Mouse (Mus musculus): Measurements from ENCODE around the gene Cemip2.

Gene Cemip2

DNA sequence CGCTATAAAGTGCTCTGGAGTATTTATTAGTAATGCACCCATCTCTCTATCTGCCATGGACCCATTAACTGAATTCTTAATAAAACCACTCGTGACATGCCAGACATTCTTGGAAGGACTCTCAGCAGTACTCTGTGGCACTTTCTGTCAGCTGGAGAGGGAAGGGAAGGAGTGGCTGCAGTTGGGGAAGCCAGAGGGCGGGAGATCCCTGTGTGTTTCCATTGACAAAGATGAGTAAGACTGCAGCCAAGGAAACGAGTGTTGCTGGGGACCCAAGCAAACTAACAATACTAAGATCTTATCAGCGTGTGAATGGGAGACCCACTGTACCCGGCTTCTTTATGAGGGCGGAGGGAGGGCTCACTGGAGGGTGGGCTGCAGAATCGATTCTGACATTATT lies 2.5 kb downstream of the Cemip2 start:
- DNase-seq: peak; percentile 31

GRCm38 (mm10) chr19:21781066-21781786 lies 3.1 kb downstream of the Cemip2 start:
- peak; percentile 49 for DNase-seq

- peak; percentile 30 for DNase-seq
Measured at GRCm38 (mm10) chr19:21781787-21782432, 3.8 kb downstream of the Cemip2 start.

- peak; percentile 23 for DNase-seq
Measured at GRCm38 (mm10) chr19:21783717-21784116, 5.6 kb downstream of the Cemip2 start.

DNA sequence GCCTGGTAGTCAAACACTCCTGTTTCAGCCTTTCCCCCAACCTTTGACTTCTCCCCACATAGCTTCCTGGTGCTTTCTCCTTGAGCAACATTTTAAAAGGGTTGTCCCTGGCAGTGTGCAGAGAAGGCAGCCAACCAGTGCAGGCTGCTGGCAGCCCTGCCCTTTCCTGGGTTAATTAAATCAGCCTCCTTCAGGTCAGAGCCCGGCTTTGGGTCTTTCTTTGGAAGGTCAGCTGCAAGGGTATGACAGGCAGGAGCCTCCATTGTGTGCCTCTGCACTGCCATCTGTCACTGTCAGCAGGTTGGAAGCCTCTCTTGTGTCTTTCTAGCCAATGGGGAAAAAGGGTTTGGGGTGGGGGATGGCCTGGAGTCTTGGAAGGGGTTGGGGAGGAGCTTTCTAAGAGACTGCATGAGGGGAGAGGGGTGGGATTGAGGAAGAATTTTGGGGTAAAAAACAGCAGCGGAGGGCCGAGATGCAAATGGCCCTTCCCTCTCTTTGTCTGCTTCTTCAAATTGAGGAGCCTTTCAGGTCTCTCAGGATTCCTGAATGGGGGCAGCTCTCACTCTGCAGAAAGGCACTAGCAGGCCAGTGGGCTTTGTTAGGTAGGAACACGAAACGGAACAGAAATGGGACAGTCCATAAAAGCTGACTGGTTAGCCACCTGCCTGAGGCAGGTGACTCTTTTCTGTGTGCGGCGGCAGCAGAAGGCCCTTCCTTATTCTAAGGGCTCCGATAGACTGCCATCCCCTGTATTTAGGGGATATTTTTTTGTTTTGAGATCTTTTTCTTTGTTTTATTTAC lies 6.4 kb downstream of the Cemip2 start:
- DNase-seq: peak; percentile 73

DNA sequence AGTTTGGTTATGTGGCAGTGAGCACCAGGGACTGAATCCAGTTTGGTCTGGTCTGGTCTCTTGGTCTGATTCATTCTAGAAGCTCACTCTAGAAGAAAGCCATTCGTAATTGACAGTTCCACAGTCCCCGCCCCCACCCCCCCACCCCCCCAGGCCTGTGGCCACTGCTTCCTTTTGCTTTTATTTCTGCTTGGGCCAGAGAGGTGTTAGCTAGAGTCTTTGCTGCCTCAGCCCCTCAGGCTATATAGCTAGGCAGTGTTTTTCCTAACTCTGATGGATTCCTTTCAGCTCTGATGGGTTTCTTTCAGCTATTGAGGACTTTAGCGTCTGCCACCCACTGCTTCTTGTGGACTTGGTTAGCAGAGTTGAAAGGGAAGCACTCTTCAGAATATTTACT lies 7.0 kb downstream of the Cemip2 start:
- no peak for DNase-seq

- DNase-seq: peak; percentile 72
Measured at GRCm38 (mm10) chr19:21787004-21787480, 8.9 kb downstream of the Cemip2 start.

- DNase-seq: no peak
Measured at GRCm38 (mm10) chr19:21788999-21789398, 10.9 kb downstream of the Cemip2 start.

GRCm38 (mm10) chr19:21789676-21790075 lies 11.5 kb downstream of the Cemip2 start:
- no peak for DNase-seq

DNA sequence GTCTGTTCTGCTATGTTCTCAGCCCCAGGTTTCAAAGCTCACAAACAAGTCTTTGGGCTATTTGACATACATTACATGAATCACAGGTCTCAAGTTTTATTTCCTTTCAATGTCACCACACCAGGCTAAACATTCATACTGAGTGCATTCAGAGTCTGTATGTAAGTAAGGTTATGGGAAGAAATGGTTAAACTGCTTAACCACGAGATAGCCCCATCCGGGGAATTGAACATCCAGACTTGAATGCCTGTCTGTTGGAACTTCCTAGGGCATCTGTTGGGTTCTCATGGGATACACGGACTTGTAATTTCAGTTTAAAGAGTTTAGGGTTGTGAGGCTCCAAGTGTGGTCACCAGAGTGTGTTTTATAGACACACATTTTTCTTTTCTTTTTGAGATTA lies 13.2 kb downstream of the Cemip2 start:
- DNase-seq: no peak

GRCm38 (mm10) chr19:21791826-21792225 lies 13.7 kb downstream of the Cemip2 start:
- DNase-seq: peak; percentile 44

DNA sequence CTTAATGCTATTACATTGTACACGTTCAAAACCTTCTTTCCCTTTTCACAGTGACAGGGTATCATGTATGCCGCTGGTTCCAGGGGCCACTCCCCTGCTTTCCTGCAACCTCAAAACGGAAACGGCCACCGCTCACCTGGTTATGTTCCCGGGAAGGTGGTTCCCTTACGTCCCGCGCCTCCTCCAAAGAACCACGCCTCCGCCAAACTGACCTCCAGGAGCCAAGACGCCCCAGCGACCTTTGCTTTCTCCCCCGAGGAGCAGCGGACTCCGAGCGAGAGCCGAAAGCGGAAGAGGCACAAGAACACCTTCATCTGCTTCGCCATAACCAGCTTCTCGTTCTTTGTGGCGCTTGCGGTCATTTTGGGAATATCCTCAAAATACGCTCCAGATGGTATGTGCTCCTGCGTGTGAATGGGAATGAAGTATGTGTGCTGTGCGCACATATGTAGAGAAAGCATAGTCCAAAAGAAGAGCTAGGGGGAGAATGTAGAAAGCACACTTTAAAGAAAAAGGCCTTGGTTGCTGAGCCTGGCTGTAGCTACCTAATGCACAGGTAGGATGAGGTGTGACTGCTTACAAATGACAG lies 14.5 kb downstream of the Cemip2 start:
- DNase-seq: no peak

DNA sequence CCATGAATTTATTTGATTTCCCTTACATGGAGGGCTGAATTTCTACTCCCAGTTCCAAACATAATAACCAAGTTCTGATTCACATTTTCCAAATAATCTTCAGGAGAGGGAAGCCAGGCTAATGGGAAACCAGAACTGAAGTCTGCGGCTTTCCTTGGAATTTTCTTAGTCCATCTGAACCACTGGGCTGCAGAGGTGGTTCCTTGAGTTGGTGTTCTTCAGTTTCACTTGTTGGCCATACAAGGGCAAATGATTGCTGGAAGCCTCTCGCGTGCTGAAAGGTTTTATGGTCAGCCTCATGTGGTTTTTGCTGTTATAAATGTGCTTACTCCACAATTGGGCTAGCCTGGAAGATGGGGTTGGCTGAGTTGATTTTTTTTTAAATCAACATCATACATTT lies 16.4 kb downstream of the Cemip2 start:
- no peak for DNase-seq

- DNase-seq: no peak
Measured at GRCm38 (mm10) chr19:21796333-21796732, 18.2 kb downstream of the Cemip2 start.

- no peak for DNase-seq
Measured at GRCm38 (mm10) chr19:21798700-21799099, 20.6 kb downstream of the Cemip2 start.

DNA sequence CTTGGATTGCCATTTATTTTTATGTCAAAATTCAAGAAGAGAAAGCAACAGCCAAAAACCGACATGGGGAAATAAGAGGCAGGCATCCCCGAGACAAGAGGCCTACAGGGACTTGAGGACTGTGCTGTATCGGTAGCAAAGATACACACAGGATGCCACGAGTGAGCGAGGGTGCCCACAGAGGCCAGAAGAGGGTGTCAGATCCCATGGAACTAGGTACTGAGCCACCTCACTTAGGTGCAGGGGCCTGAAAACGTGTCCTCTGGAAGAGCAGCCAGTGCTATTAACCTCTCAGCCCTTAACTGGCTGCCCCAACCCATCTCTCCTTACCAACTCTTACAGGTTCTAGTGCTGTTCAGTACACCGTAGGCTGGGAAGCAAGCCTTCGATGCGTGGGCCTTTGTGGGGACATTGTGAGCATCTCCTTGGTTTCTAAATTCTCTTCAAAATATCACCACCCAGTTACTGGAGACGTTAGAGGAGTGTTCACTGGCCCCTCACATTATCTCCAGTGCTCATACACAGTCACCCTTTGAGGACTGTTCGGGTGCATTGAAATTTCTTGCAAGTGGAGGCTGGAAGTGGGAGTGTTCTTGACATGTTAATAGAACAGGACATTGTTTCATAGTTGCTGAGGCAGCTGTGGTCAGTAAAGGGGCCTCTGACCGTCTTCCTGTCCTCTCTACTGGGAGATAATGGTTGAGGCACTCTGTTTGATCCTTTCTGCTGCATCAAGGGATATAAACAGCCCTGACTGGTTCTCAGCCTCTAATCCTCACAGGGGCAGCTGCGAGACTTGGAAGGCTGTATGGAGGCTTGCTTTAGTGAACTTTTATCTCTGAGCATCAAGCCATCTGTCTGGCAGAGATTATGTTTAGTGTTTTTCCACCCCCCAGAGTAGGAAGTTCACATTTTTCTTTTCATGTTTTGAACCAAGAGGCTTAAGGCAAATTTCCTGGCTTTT lies 21.6 kb downstream of the Cemip2 start:
- no peak for DNase-seq

- DNase-seq: no peak
Measured at GRCm38 (mm10) chr19:21804488-21804887, 26.3 kb downstream of the Cemip2 start.

- DNase-seq: peak; percentile 69
Measured at GRCm38 (mm10) chr19:21805305-21805704, 27.2 kb downstream of the Cemip2 start.

DNA sequence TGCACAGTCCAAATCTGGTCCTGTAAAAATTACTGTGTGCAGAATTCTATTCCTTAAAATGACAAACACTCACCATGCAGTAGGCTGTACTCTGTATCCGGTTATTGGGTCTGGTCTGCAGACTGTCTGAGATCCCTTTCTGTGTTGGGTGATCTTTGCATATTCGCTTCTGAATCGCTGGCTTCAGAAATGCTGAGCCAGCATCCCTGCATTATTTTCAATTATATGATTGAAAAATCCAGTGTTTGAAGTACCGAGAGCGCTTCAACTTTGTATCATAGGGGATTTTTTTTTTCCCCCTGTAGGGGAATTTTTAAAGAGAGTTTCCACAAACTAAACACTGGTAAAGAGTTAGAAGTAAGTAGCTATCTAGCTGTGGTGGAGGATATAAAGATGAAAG lies 32.0 kb downstream of the Cemip2 start:
- no peak for DNase-seq

- DNase-seq: no peak
Measured at GRCm38 (mm10) chr19:21813560-21813959, 35.4 kb downstream of the Cemip2 start.

DNA sequence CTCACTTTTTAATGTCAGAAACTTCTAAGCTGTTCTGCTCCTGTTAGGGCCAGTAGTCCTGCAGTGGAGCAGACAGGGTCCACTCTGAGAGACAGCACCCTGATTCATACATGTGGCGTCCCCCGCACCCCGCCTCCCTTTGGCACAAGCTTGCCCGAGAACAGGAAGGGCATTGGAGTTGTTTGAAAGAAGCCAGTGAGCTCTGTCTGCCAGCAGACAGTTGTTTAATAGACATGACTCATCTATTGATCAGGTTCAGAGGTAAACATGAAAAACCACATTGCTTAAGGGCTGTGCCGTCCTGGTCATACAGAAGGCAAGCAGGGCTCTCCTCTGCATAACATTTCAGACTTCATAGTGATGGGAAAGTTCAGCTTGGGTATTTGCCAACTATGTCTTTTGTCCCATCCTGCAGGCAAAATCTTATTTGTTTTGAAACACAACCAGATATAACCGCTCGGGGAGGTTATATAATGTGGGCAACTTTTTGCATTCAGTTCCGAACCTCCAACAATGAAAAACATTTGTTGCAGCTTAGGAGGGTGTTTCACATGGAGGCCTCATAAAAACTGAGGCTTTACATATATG lies 36.4 kb downstream of the Cemip2 start:
- no peak for DNase-seq

- no peak for DNase-seq
Measured at GRCm38 (mm10) chr19:21816260-21816659, 38.1 kb downstream of the Cemip2 start.

Measured in cerebellum, adult 9-10 months (tissue).